Mouse (Mus musculus): ENCODE measurements at regions not wholly inside any gene's neighbourhood (a gene's known extent, or its start where the extent isn't known, plus 50 kb on each side); places are given as distances from the start of the nearest gene placed in this dataset.

GRCm38 (mm10) chr1:193575986-193576713 lies 206.1 kb upstream of the Camk1g start:
- Histone ChIP-seq H3K9ac (replicated peaks; ENCODE audit: low read depth, low read length) (no peak overlapping the region), H3K27me3 (ENCODE audit: control insufficient read depth, insufficient read depth, low read length) (no peaks in the 10 kb centered on the region), H3K36me3 (ENCODE audit: control insufficient read depth, insufficient read depth, low read length) (no peaks in the 10 kb centered on the region), H3K27ac (ENCODE audit: low read length) (no peak overlapping the region), H3K9me3 (ENCODE audit: control insufficient read depth, low read depth, low read length) (no peaks in the 10 kb centered on the region), H3K4me3 (ENCODE audit: low read depth, low read length) (no peak overlapping the region), H3K4me1 (ENCODE audit: control insufficient read depth, insufficient read depth, low read length) (no peaks in the 10 kb centered on the region), H3K4me2 (replicated peaks; ENCODE audit: low read depth, low read length) (no peak overlapping the region)
- peak; percentile 64; the same call in 1 of the 2 replicates for ATAC-seq (ENCODE audit: insufficient number of reproducible peaks, insufficient read depth, low FRiP score, low read depth)
- WGBS = 7% methylated on average over 12 of the region's 12 CpGs

GRCm38 (mm10) chr1:193572827-193573226 lies 202.7 kb upstream of the Camk1g start:
- no peak overlapping the region for H3K4me2 ChIP-seq (replicated peaks; ENCODE audit: low read depth, low read length)
- WGBS = 73% methylated on average over 2 of the region's 2 CpGs
- H3K4me3 ChIP-seq (ENCODE audit: low read depth, low read length) = no peak overlapping the region
- H3K27me3 ChIP-seq (ENCODE audit: control insufficient read depth, insufficient read depth, low read length) = no peaks in the 10 kb centered on the region
- no peaks in the 10 kb centered on the region for H3K9me3 ChIP-seq (ENCODE audit: control insufficient read depth, low read depth, low read length)
- no peak overlapping the region for H3K27ac ChIP-seq (ENCODE audit: low read length)
- no peaks in the 10 kb centered on the region for H3K36me3 ChIP-seq (ENCODE audit: control insufficient read depth, insufficient read depth, low read length)
- H3K9ac ChIP-seq (replicated peaks; ENCODE audit: low read depth, low read length) = no peak overlapping the region
- ATAC-seq (ENCODE audit: insufficient number of reproducible peaks, insufficient read depth, low FRiP score, low read depth) = no peak
- peaks cover 6% of the 10 kb centered on the region; the same call in 1 of the 2 replicates for H3K4me1 ChIP-seq (ENCODE audit: control insufficient read depth, insufficient read depth, low read length)

DNA sequence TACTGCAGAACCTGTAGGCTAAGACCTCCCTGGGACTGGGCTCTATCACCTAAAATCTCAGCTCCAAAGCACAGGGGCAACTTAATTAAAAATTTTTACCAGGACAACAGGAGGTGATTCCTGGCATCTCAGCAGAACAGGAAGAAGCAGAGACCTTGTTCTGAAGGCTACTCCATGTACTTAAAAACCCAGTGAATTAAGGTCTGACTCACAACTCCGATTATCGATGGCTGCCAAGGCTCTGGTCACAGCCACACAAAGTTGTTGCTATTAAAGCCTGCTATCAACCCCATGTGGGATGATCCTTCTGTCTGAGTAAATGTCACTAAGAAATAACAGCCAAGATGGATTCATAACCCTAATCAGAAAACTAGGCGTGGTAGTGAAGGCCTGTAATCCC lies 202.3 kb upstream of the Camk1g start:
- H3K27me3 ChIP-seq (ENCODE audit: control insufficient read depth, insufficient read depth, low read length) = no peaks in the 10 kb centered on the region
- no peak overlapping the region for H3K4me2 ChIP-seq (replicated peaks; ENCODE audit: low read depth, low read length)
- H3K4me1 ChIP-seq (ENCODE audit: control insufficient read depth, insufficient read depth, low read length) = peaks cover 6% of the 10 kb centered on the region; the same call in 1 of the 2 replicates
- WGBS = 84% methylated on average over 3 of the region's 3 CpGs
- no peak overlapping the region for H3K27ac ChIP-seq (ENCODE audit: low read length)
- H3K4me3 ChIP-seq (ENCODE audit: low read depth, low read length) = no peak overlapping the region
- ATAC-seq (ENCODE audit: insufficient number of reproducible peaks, insufficient read depth, low FRiP score, low read depth) = no peak
- H3K9me3 ChIP-seq (ENCODE audit: control insufficient read depth, low read depth, low read length) = no peaks in the 10 kb centered on the region
- no peak overlapping the region for H3K9ac ChIP-seq (replicated peaks; ENCODE audit: low read depth, low read length)
- H3K36me3 ChIP-seq (ENCODE audit: control insufficient read depth, insufficient read depth, low read length) = no peaks in the 10 kb centered on the region

DNA sequence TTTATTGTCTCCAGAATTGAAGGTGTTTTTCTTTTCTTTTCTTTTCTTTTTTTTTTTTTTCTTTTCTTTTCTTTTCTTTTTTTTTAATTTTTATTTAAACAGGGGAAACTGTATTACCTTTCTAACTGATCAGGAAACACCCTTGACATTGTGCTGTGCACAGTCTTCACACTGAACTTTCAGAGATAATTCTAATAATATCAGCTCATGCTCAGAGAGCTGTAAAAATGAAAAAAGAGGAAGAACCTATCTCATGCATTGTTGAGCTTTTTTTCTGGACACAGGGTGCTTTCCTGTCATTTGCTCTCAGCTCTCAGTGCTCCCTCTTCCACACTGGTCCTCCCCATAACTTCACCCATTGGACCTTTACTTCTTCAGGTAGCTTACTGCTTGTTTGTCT lies 201.0 kb upstream of the Camk1g start:
- no peak for ATAC-seq (ENCODE audit: insufficient number of reproducible peaks, insufficient read depth, low FRiP score, low read depth)
- H3K36me3 ChIP-seq (ENCODE audit: control insufficient read depth, insufficient read depth, low read length) = no peaks in the 10 kb centered on the region
- no peaks in the 10 kb centered on the region for H3K9me3 ChIP-seq (ENCODE audit: control insufficient read depth, low read depth, low read length)

DNA sequence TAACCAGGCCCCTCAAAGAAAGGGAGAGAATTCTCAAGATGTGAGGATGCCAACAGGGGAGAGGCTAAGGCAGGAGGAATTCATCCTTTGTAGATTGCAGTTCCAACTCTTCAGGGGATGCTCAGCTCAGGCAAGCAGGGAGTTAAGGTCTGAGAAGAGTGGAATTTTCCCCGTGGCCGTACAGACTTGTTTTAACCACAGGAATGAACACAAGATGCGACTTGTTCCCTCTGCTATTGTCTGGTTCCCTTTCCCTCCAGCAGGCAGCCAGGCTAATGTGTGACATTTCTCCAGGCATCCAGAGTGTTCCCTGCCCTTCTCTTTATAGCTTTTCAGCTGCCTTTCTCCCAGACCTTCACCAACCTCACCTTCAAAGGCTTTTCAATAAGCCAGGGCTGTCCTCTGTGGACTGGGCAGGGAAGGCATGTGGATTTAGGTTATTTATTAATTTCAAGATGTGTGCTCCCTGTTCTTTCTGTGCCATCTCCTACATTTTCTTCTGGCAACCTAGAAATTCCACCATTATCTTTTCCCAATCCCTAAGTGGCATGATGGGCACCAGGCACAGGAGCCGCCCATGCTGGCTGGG lies 198.6 kb upstream of the Camk1g start:
- no peak overlapping the region for H3K4me2 ChIP-seq (replicated peaks; ENCODE audit: low read depth, low read length)
- no peak overlapping the region for H3K4me3 ChIP-seq (ENCODE audit: low read depth, low read length)
- no peaks in the 10 kb centered on the region for H3K9me3 ChIP-seq (ENCODE audit: control insufficient read depth, low read depth, low read length)
- H3K9ac ChIP-seq (replicated peaks; ENCODE audit: low read depth, low read length) = no peak overlapping the region
- peaks cover 13% of the 10 kb centered on the region; the same call in 1 of the 2 replicates for H3K4me1 ChIP-seq (ENCODE audit: control insufficient read depth, insufficient read depth, low read length)
- H3K27me3 ChIP-seq (ENCODE audit: control insufficient read depth, insufficient read depth, low read length) = no peaks in the 10 kb centered on the region
- no peaks in the 10 kb centered on the region for H3K36me3 ChIP-seq (ENCODE audit: control insufficient read depth, insufficient read depth, low read length)
- WGBS = 37% methylated on average over 4 of the region's 4 CpGs
- peak overlapping the region; percentile 61; the same call in 1 of the 2 replicates for H3K27ac ChIP-seq (ENCODE audit: low read length)
- peak; percentile 47; the same call in 1 of the 2 replicates for ATAC-seq (ENCODE audit: insufficient number of reproducible peaks, insufficient read depth, low FRiP score, low read depth)

More for the DNA sequence above, 201.0 kb upstream of the Camk1g start:
- Histone ChIP-seq H3K4me1 (ENCODE audit: control insufficient read depth, insufficient read depth, low read length) (peaks cover 10% of the 10 kb centered on the region; the same call in 1 of the 2 replicates), H3K27me3 (ENCODE audit: control insufficient read depth, insufficient read depth, low read length) (no peaks in the 10 kb centered on the region), H3K9ac (replicated peaks; ENCODE audit: low read depth, low read length) (no peak overlapping the region), H3K27ac (ENCODE audit: low read length) (no peak overlapping the region), H3K4me2 (replicated peaks; ENCODE audit: low read depth, low read length) (no peak overlapping the region), H3K4me3 (ENCODE audit: low read depth, low read length) (no peak overlapping the region)

DNA sequence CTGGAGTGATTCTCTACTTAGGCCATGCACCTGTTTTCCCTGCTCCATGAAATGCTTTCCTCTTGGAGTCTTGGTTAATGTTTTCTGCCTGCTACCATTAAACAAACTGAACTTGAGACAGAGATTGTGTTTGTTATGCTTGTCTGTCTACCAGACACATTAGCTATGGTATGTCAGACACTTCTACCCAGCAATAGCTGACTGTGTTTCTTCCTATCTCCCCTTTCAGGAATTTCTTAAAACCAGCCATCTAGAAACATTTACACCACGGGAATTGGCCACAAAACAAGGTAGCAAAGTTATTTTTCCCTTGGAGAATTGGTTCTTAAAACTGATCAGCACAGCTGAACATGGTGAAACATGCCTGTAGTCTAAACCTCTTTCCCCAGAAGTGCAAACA lies 197.1 kb upstream of the Camk1g start:
- H3K4me2 ChIP-seq (replicated peaks; ENCODE audit: low read depth, low read length) = no peak overlapping the region
- ATAC-seq (ENCODE audit: insufficient number of reproducible peaks, insufficient read depth, low FRiP score, low read depth) = no peak
- WGBS = 56% methylated on average over 1 of the region's 1 CpGs
- peaks cover 13% of the 10 kb centered on the region; the same call in 1 of the 2 replicates for H3K4me1 ChIP-seq (ENCODE audit: control insufficient read depth, insufficient read depth, low read length)
- no peak overlapping the region for H3K9ac ChIP-seq (replicated peaks; ENCODE audit: low read depth, low read length)
- H3K9me3 ChIP-seq (ENCODE audit: control insufficient read depth, low read depth, low read length) = no peaks in the 10 kb centered on the region
- peak overlapping the region; percentile 52 for H3K27ac ChIP-seq (ENCODE audit: low read length)
- no peak overlapping the region for H3K4me3 ChIP-seq (ENCODE audit: low read depth, low read length)
- no peaks in the 10 kb centered on the region for H3K36me3 ChIP-seq (ENCODE audit: control insufficient read depth, insufficient read depth, low read length)
- H3K27me3 ChIP-seq (ENCODE audit: control insufficient read depth, insufficient read depth, low read length) = no peaks in the 10 kb centered on the region

GRCm38 (mm10) chr1:193564225-193564624 lies 194.1 kb upstream of the Camk1g start:
- H3K4me3 ChIP-seq (ENCODE audit: low read depth, low read length) = no peak overlapping the region
- no peaks in the 10 kb centered on the region for H3K9me3 ChIP-seq (ENCODE audit: control insufficient read depth, low read depth, low read length)
- peaks cover 11% of the 10 kb centered on the region; the same call in 1 of the 2 replicates for H3K4me1 ChIP-seq (ENCODE audit: control insufficient read depth, insufficient read depth, low read length)
- WGBS = 54% methylated on average over 3 of the region's 3 CpGs
- ATAC-seq (ENCODE audit: insufficient number of reproducible peaks, insufficient read depth, low FRiP score, low read depth) = no peak
- no peaks in the 10 kb centered on the region for H3K36me3 ChIP-seq (ENCODE audit: control insufficient read depth, insufficient read depth, low read length)
- no peaks in the 10 kb centered on the region for H3K27me3 ChIP-seq (ENCODE audit: control insufficient read depth, insufficient read depth, low read length)
- H3K27ac ChIP-seq (ENCODE audit: low read length) = no peak overlapping the region
- H3K4me2 ChIP-seq (replicated peaks; ENCODE audit: low read depth, low read length) = no peak overlapping the region
- no peak overlapping the region for H3K9ac ChIP-seq (replicated peaks; ENCODE audit: low read depth, low read length)

DNA sequence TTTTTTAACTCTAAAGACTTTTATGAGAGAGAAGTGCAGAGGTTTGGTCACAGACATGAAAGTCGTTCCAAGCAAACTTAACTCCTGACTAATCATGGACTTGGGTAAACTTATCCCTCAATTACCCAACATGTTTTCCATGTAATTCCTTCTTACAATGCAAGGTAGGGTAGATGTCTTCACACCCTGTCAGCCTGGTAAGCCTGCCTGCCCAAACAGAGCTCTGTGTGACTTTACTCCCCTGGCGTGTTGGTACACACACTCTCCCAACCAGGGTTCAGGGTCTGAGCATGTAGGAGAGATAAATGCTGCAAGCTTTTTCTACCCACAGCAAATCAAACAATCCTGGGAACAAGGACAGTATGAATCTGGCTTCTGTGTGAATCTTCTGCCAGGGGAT lies 192.1 kb upstream of the Camk1g start:
- WGBS = 83% methylated on average over 2 of the region's 2 CpGs
- no peak for ATAC-seq (ENCODE audit: insufficient number of reproducible peaks, insufficient read depth, low FRiP score, low read depth)
- no peaks in the 10 kb centered on the region for H3K27me3 ChIP-seq (ENCODE audit: control insufficient read depth, insufficient read depth, low read length)
- H3K9ac ChIP-seq (replicated peaks; ENCODE audit: low read depth, low read length) = no peak overlapping the region
- no peaks in the 10 kb centered on the region for H3K36me3 ChIP-seq (ENCODE audit: control insufficient read depth, insufficient read depth, low read length)
- H3K4me3 ChIP-seq (ENCODE audit: low read depth, low read length) = no peak overlapping the region
- H3K4me1 ChIP-seq (ENCODE audit: control insufficient read depth, insufficient read depth, low read length) = 0 out of 2 replicates have a peak, but pooled peaks cover 5% of the 10 kb centered on the region
- H3K9me3 ChIP-seq (ENCODE audit: control insufficient read depth, low read depth, low read length) = no peaks in the 10 kb centered on the region
- no peak overlapping the region for H3K4me2 ChIP-seq (replicated peaks; ENCODE audit: low read depth, low read length)
- H3K27ac ChIP-seq (ENCODE audit: low read length) = no peak overlapping the region

All from stomach, embryonic 14.5 days (tissue).